In genomic region chr5:43807744-43808696, GRCm38 (mm10) we compare ENCODE assay signal across 9 mouse cellular contexts. TPM values are rescaled to one million over a fixed set of nuclear protein-coding genes. Genes with fewer than 3 reads are reported as not detected.
DNase-seq lines count a peak whose midpoint lies in the region; ATAC-seq and TF ChIP-seq lines count a peak whose summit lies in the region.
"Had no signal": no experiment of that assay in that cellular context is flagged by ENCODE, and none has a peak within 500 bp of the region (broad histone marks: within the 10 kb centered on the region; RNA-seq: fewer than 3 reads in every experiment).

No protein-coding gene starts in this region.

- peak; percentile 90 for DNase-seq in R1 (ENCODE audit: low read depth, low spot score)
- DNase-seq in cerebellum, postnatal 4 days (ENCODE audit: low spot score in 2 of 2), result peak; percentile 68 to 84
- peak; percentile 17 to 32 for DNase-seq in gastrocnemius, adult 8-10 months (ENCODE audit: low spot score in 2 of 2)
- peak; percentile 95 for DNase-seq in hindbrain, postnatal 0 days (ENCODE audit: low spot score)
- peak; percentile 81 to 90 for DNase-seq in left cerebral cortex, adult 18-20 months (ENCODE audit: low spot score in 2 of 2)
- DNase-seq in lung, postnatal 36 days, result peak; percentile 87
- DNase-seq in retina, embryonic 14.5 days (ENCODE audit: low spot score), result peak; percentile 87
- DNase-seq in thymus, postnatal 25 days, result peak; percentile 86

- WGBS in hindbrain, postnatal 0 days, result 4% methylated on average over 48 of the region's 48 CpGs

- H3K9me3 ChIP-seq in hindbrain, postnatal 0 days (ENCODE audit: low read length), result no peaks in the 10 kb centered on the region

- ATAC-seq in hindbrain, postnatal 0 days, result peak; percentile 99

- TF ChIP-seq CTCF in hindbrain, postnatal 0 days (IDR thresholded peaks at IDR 0.05; ENCODE audit: low read depth), result no peak

- peak overlapping the region; percentile 65 for H3K9ac ChIP-seq in hindbrain, postnatal 0 days (replicated peaks; ENCODE audit: low read length)

- H3K36me3 ChIP-seq in hindbrain, postnatal 0 days (ENCODE audit: insufficient read depth, low read length), result no peaks in the 10 kb centered on the region

- H3K27ac ChIP-seq in hindbrain, postnatal 0 days, result peak overlapping the region; percentile 76

- no peaks in the 10 kb centered on the region for H3K27me3 ChIP-seq in hindbrain, postnatal 0 days (ENCODE audit: insufficient read depth, low read length)

- H3K4me3 ChIP-seq in hindbrain, postnatal 0 days (ENCODE audit: low read length), result peak overlapping the region; percentile 47
- H3K4me3 ChIP-seq: erythroblast, embryonic 14.5 days had no signal

- peak overlapping the region; percentile 62 for H3K4me2 ChIP-seq in hindbrain, postnatal 0 days (ENCODE audit: low read depth, low read length)

- no peaks in the 10 kb centered on the region for H3K4me1 ChIP-seq in hindbrain, postnatal 0 days (ENCODE audit: insufficient read depth, low read length)

RNA-seq across cellular contexts. Expression of gene Bst1, which starts 10.7 kb away (rescaled TPM):
- not detected for total RNA-seq in gastrocnemius, adult 8-10 months (2022)
- total RNA-seq in hindbrain, postnatal 0 days (2014; rRNA removed), result 0.11 TPM in 1 of 2 replicates, not detected in the other
- polyA plus RNA-seq in hindbrain, postnatal 0 days (2015; fragmentation: Nextera tagmentation; extraction: Ambion mirVana), result 0.15 TPM in 1 of 2 replicates, not detected in the other
- not detected for total RNA-seq in left cerebral cortex, adult 18-20 months (2021)
- polyA plus RNA-seq: erythroblast, embryonic 14.5 days had no signal

RNA-seq across cellular contexts. Expression of gene Fbxl5, which starts 13.4 kb away (rescaled TPM):
- total RNA-seq in gastrocnemius, adult 8-10 months (2022), result 10 to 100 TPM; 33.6 to 43.3 (median 38.1) TPM
- 79.3 and 88.1 TPM in 2 replicates for total RNA-seq in hindbrain, postnatal 0 days (2014; rRNA removed)
- 74.2 and 74.7 TPM in 2 replicates for polyA plus RNA-seq in hindbrain, postnatal 0 days (2015; fragmentation: Nextera tagmentation; extraction: Ambion mirVana)
- total RNA-seq in left cerebral cortex, adult 18-20 months (2021), result 10 to 100 TPM; 87.5 to 93.3 TPM

Comparison
In these comparisons a context has a peak if more than half of its experiments do, and no peak if none do; other contexts are left out.
1. Peak in every context shown above with its lines: DNase-seq, ATAC-seq, H3K4me3 ChIP-seq and H3K27ac ChIP-seq.
2. DNase-seq: peak in every context shown above with its lines; median percentile 95 in hindbrain, postnatal 0 days; 90 in R1; 87 in lung, postnatal 36 days; 87 in retina, embryonic 14.5 days; 86 in thymus, postnatal 25 days; 86 in left cerebral cortex, adult 18-20 months; 76 in cerebellum, postnatal 4 days; 24 in gastrocnemius, adult 8-10 months.